Mouse (Mus musculus) kidney, postnatal 4 days (tissue): ENCODE measurements at regions not wholly inside any gene's neighbourhood (a gene's known extent, or its start where the extent isn't known, plus 50 kb on each side); places are given as distances from the start of the nearest gene placed in this dataset.

Source experiments
- DNase-seq, 2 experiments: peaks; one replicate each; pipeline ENCODE4 v3.0.0; 2021; ENCODE audit warnings: mixed read lengths in 2 of 2

DNA sequence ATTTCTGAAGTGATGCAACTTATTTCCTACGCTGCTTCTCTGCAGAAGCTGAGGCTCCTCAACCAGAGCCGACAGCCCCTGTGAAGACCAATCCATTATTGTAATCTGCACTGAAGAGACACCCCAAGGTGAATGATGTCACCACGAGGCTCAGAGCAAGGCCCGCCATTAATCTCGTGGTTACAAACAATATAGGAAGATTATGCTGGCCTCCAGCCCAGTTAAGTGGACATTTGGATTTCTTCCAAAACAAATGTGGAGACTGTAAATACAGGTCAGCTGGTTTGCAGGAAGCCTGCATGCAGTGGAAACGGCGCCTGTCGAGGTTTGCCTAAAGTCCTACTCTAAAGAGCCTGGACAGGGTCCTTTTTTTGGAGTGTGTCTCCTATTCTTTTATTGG is 390.6 kb upstream of the Zmiz1 start:
- peak; percentile 60 to 74 for DNase-seq

DNA sequence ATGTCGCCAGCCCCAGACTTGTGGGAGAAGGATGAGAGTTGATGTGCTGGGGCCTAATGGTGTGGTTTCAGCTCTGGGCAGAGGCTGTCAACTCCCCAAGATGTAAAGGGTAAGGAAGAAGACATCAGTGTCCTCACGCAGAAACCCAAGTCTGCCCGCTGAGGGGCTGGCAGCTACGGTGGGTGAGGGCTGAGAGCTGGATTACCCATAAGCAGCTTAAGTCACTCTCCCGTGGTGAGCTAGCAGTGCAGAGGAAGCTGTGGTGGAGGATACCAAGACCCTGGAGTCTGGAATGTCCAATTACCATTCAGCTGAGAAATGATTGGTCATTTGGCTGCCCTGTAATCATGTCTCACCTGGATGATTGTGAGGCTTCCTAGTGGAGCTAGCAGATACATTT is 385.8 kb upstream of the Zmiz1 start:
- no peak for DNase-seq

DNA sequence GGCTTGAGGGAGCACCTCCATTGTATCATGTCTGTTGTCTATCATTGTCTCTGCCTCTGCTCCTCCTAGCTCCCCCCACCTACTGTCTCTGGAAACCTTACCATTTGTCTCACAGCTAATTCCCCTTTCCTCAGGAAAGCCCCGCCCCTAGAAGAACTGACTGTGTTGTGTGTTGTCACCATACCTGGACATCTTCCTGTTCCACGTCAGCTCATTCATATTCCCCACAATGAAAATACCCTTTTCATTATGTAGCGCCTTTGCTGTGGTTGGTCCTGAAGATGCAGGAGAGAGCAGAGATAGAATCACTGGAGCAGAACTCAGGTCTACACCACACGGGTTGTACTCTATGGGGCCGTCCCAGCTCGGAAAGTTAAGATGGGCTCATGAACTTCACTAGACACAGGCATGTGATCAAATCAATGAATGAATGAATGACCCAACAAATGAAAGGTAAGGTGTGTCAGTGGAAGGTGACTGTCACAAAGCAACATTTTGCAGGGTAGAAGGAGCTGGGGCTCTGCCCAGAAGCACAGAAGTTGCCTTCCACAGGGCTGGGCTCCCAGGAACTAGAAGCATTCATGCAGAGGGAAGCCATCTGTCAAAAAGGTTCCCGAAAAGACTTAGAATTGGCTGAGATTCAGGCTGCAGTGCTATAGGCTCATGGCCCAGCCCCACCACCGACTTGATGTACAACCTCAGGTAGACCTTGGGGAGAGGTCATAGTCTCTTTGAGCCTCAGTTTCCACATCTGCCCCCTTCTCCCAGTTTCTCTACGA is 384.8 kb upstream of the Zmiz1 start:
- DNase-seq: no peak

DNA sequence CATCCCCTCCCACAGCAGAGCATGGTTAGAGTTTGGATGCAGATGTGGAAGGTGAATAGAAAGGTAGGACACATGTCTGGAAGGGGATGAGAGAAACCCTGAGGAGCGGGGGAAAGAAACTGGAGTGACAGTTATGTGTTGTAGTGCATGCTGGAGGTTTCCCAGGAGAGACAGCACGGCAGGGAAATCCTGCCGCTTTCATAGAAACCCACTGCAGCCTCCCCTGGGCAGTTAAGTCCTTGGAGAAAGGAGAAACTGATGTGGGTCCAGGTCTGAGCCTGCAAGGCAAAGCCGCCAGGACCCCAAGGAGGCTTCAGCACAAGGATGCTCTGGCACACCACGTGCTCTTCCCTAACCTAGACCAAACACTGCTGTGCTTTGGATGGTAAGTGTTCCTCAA is 384.1 kb upstream of the Zmiz1 start:
- DNase-seq: no peak

DNA sequence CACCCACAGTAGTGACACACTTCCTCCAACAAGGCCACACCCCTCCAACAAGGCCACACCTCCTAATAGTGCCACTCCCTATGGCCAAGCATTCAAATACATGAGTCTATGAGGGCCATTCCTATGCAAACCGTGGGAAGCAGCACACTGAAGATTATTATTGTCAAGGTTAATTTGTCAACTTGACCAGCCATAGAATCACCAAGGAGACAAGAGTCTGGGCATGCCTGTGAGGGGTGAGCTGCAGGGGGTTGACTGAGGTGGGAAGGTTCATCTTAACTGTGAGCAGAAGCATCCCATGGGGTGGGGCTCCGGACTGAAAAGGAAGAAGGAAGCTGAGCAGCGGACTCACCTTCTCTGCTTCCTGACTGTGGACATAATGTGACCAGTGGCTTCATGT is 378.6 kb upstream of the Zmiz1 start:
- DNase-seq: no peak

DNA sequence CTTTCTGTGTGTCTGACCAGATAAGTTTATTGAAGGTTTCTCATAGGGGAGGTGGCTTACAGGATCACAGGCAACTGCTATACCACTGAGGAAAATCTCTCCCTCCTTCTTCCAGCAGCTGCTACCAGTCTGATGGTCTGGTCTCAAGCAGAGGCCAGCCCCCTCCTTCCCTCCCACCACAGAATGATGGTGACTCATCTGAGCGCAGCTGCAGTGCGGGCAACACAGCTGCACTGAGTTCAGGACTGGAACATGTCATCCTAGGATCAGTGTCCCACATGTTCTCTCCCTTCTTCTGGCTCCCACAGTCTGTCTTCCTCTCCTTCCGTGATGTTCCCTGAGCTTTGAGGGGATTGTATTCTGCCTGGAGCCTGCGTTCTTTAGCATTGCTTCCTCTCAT is 375.1 kb upstream of the Zmiz1 start:
- DNase-seq: peak in 1 of 2 experiments; percentile 22

DNA sequence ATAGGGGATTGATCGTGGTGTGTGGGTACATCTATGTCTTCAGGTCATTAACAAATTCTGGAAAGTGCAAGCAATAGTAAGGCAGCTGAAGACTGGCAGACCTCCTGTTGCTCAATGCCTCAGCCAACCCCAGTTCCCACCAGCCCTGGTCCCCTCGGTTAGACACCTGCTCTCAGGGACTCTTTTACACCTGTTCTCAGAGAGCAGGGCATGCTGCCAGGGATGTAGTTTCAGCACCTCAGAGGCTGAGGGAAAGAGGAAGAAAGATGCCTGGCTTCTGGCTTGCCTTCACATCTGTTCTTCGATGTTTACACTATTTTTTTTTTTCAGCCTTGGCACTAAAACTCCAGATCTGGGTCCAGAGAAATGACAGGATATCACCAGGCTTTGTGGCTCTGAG is 362.2 kb upstream of the Zmiz1 start:
- no peak for DNase-seq

DNA sequence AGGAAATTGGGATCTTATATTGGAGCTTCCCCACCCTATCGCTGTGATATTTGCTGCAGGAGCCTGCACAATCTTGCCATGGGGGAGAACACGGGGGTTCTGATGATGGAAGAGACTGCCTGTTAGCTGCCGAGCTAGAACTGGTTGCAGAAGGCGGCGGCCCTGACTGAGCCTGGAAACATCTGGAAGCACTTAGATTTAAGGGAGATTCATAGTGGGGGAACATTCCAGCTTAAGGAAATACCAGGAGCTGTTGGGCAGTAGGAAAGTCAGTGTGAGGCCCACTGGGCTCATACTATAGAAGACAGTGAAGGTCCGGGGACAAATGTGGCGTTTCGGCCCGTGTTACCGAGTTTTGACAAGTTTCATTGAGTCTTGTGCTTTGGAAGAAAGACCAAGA is 353.6 kb upstream of the Zmiz1 start:
- DNase-seq: peak in 1 of 2 experiments; percentile 27

DNA sequence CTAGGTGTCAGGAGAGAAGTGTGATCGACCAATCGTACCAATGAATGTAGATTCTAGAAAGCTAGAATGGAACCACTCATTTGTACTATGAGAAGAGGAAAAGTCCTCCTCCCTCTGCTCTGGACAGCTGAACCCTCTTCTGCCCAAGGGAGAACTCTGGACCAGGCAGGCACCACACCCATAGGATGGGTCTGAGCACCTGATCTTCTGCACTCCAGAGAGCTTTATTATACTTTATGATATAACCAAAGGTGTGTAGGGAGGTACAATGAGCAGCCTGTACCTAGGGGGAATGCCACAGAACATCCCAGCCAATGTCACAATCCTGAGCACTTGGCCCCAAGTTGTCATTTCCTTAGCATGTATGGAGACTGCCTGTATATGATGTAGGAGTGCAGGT is 352.5 kb upstream of the Zmiz1 start:
- no peak for DNase-seq

DNA sequence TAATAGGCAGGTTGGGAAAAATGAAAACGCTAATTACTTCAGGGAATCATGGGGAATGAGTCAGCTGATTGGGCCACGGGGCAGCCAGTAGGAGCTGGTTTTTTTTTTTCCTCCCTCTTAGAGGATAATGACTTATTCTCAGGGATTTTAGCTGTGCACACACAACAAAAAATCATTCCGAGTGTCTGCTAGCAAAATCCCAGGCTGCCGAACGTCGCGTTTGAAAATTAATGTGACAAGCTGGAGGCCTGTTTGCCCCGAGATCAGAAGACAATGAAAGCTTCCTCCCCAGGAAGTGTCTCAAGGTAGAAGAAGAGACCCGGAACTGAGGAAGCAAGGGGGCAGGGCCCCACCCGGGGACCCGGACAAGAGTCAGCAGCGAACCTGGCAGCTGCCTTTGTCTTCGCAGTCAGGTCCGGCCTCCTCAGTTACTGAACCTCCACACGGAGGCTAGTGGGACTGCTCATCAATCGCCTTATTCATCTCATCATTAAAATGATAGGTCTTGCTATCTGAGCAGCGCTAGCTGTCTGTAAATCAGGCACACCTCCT is 350.8 kb upstream of the Zmiz1 start:
- peak; percentile 55 to 73 for DNase-seq

DNA sequence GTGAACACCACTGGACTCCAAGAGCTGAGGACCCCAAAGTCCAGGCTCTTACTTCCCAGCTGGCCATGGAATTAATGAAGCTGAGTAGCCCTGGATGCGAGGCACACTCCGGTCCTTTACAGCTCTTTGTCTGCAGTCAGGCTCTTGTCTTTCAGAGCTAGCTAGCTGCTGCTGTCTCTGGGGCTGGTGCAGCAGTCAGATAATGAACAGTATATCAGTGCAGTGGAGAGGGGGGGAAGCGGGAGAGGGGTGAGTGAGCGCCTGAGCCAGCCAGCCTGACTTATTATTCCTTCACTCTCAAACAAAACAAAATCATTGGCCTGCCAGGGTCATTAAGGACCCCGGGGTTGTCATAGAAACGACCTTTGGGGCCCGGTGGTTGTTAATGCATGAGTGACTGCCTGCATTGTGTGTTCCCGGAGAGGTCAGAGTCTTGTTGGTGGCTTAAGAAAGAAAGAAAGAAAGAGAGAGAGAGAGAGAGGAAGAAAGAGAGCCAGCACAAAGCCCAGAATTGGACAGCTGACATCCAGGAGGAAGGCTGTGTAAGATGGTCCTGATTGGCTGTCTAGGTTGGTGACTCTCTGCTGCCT is 350.2 kb upstream of the Zmiz1 start:
- DNase-seq: peak; percentile 82 to 90

DNA sequence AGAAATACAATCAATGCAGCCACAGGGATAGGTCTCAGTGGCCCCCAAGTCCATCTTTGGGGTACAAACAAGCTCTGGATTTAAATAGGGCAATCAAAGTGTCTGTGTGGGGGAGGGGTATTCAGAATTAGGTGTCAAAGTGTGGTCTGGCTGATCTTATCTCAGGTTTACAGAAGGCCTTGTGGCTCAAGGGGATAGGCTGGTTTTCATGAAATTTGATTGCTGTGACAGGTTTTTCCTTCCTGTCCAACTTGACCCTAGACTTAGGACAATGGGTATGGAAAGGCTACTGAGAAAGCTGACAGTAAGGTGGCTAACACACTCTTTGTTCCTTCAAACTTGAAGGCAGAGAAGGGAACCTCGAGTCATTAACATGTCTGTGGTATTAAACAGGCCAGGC is 349.3 kb upstream of the Zmiz1 start:
- DNase-seq: no peak

DNA sequence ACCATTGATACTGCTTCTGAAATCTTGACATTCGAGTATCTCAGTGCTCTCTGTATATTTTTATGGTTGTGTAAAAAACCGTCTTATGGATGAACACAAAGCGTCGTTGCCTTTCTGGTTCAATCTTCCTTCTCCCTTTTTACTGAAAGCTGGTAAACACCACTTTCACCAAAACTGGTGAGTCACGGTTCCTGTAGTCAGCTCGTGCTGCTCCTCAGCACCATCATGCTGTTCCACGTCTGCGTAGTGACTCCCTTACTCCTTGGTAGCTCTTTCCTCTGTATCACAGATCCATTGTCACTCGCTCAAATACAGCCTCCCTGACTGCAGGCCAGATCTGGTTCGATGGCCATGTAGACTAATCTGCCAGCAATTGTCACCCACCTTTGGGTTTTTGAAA is 346.2 kb upstream of the Zmiz1 start:
- DNase-seq: no peak

DNA sequence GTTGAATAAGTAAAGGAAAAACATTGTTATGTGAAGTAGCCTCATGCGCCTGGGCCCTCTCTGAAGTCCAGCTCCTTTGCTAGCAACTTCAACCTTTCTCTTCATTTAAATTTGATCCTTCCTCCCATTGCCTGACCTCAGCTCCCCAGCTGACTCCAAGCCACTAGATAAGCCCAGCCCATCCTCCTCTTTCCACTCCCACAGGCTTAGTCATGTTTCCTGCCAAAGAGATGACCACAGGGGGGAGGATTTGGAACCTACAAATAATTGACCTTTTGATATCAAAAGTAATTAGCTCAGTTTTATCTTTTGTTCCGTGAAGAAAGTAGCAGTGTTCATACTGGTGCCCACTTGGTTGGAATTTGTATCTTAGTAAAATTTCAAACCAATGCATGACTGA is 345.7 kb upstream of the Zmiz1 start:
- DNase-seq: peak in 1 of 2 experiments; percentile 17

DNA sequence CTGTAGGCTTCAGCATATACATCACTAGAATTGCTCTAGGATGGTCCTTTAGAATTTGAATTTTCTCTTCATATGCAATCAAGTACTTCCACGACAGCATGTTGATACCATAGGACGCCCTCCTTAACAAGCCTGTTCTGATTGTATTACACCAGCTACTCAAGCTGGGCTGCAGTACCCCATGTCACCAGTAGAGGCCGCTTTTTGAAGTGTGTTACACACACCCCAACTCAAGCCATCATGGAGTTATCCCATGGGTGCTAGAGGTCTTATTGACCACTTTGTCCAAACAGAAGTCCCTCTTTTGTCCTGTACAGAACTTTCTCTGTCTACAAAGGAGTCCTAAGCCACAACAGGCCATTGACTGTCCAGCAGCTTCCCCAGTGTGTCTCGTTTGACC is 342.6 kb upstream of the Zmiz1 start:
- peak; percentile 88 to 89 for DNase-seq

DNA sequence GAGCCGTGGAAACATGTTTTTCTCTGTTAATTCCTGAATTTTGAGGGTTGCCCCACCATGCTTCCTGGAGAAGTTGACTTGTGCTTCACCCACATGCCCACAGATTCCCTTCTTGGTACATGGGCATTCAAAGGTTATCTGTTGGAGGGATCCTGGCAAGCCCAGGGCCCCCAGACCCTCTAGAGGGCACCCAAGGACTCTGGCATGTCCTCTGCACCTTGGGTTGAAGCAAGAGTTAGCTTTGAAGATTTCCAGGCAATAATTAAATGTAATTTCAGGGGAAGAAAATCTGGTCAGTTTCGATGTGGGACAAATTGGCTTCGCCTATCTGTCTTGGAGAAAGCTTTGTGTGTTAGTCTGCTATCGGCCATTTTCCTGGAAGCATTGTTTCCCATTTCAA is 339.0 kb upstream of the Zmiz1 start:
- DNase-seq: peak; percentile 29 to 38

DNA sequence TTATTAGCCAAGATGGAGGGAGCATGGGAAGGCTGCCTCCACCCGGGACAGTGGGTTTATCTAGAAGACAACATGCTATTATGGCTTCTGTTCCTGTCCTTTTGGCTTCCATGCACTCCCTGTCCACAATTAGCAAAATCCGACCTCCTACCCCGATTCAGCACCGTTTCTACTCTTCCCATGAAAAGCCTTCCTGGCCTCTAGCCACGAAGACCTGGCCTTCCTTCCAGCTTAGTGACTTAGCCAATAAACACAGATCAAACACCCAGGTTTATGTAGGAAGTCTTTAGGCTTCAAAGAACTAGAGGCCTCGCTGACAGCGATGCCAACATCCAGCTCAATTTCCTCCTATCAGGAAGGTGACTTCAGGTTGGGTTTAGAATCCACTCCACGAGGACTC is 338.5 kb upstream of the Zmiz1 start:
- DNase-seq: no peak

DNA sequence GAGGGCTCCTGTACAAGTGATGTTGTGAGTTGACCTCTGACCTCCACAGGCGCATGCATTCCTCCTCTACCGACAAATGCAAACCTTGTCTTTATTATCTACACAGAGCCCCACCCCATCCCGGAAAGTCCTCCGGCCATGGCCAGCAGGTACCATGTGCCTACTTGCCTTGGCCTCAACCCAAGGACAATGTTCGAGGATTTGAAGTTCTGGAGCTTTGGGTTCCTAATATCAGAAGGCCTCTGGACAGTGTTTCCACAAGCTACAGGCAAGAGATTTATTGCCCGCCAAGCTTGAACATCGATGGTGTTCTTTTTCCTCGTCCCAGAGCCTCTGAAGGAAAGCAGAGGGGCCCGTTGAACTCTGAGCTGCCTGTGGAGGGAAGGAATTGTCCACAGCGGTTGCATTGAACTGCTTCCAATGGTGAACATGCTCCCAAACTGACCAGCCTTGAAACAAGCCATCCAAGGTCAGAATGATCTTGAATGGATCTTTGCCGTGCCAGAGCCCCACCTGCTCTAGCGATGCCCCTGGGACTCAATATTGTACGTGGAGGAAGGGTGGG is 335.9 kb upstream of the Zmiz1 start:
- no peak for DNase-seq

DNA sequence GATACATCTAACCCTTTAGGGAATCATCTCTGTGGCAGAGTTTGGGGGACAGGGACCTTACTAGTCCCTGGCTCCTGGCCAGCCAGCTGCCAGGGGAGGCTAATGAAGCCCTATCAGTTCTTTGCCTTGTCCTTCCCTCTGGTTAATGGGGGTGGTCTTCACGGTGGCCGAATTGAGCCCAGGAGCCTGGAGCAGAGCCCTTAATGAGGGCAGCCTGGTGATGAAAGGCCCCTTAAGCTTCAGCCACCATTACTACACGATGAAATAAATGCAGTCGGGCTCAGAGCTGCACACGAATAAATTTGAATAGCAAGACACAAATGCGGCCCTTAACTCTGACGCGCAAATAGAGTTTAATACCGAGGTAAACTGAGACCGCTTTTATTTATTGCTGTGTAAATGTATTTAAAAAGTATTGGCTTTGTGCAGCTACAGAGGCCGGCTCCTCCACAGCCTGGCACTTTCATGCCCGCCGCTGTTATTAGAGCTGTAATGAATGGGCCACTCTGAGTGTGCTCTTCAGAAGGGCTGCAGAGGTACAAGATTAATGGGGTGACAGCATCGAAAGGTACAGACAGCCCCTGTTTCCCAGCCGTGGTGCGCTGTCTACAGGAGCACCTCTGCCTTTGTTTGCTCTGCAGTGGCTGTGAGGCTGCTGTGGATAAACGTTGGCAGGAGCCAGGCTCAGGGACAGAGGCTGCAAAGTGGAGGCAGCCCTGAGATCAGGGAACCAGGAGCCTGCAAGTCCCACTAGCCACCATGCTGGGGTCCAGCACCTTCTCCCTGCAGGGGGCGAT is 335.2 kb upstream of the Zmiz1 start:
- peak; percentile 25 to 36 for DNase-seq

DNA sequence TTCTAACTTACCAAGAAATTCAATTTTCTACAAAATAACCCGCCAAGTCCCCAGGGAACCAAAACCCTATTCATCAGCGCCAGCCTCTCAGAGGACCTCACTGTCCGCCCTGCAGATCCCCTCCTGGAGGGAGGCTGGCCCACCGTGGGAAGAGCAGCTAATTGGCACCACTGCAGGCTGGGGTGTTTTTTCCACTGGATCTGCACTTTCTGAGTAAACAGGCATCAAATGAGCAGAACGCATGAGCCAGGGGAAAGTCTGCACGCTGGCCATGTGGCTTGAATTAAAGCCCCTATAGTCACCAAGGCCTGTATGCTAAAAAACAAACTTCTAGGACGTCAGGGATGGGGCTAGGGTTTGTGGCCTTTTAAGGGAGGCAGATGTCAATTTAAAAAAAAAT is 332.4 kb upstream of the Zmiz1 start:
- no peak for DNase-seq

DNA sequence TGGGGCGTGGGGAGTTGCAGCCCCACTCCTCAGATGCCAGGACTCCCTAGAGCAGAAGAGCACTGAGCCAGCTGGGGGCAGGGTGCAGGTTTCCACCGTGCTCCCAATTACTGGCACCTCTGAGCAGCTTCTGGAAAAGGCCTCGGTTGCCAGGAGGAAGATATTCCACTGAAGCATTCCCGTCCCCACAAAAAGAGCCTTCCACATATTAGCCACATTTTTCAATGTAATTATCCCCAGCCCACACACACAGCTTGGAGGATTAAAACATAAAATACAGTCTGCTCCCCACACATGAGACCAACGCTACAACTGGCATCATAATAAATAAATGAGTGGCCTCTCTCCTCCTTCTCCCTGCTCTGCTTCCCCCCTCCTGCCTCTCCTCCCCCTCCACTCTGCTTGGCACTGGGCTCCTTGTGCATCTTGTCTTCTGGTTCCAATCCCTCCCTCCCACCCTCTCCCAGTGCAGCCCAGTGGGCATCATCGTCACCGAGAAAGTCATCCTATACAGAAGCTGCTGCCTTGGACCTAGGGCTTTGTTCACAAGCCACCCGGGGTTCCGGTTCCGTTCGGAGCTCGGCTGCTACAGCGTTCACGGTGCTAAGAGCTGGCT is 331.3 kb upstream of the Zmiz1 start:
- DNase-seq: no peak

DNA sequence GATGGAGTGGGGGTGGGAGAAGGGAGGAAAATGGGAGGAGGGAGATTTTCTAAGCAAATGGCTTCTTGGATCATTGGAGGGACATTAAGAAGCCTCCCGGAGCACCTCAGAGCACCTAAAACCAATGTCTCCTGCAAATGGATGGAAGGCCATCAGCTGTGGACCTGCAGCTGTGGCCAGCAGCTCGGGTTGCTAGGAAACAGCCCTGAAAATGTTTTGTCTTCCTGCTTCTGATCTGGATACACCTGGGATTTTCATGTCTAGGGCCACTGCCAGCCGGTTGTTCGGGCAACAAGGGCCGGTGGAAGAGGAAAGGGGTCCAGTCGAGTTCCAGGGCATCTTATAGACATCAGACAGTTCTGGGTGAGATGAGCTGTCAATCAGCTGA is 330.8 kb upstream of the Zmiz1 start:
- no peak for DNase-seq

DNA sequence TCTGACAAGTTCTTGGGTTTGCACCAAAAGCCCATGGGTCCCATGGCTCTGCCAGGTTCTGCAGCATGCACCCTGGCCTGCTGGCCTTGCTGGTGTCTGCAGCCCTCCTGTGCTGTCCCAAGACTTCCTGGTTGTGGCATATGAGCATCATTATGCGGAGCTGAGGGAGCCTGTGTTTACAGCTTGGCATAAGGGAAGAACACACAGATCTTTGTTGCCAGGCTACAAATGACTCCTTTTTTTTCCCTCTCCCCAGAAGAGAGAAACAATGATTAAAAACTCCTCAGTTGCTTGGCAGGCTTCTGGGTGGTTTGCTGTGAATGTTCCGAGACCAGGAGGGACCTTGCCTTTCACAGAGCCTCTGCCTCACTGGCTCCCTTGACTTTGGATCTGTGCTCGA is 323.6 kb upstream of the Zmiz1 start:
- DNase-seq: no peak
